Mouse (Mus musculus) embryo, embryonic 10 days (tissue): ENCODE measurements at regions not wholly inside any gene's neighbourhood (a gene's known extent, or its start where the extent isn't known, plus 50 kb on each side); places are given as distances from the start of the nearest gene placed in this dataset.

ENCODE experiments used
- DNase-seq: peaks from one replicate; pipeline ENCODE4 v3.0.0-alpha.2; 2015; ENCODE audit warnings: low spot score

- no peak for DNase-seq
These were observed 50.4 kb upstream of the L3mbtl4 start for GRCm38 (mm10) chr17:68223170-68223569.
